Mouse (Mus musculus) lung, embryonic 14.5 days (tissue): ENCODE results near the gene H3f3b. TPM values are rescaled to one million over a fixed set of nuclear protein-coding genes. Genes with fewer than 3 reads are reported as not detected.

Source experiments
- ATAC-seq: fragments of 200-750 bp; cut with Nextera tagmentation; 2 replicates; pipeline ENCODE4 v1.8.0; 2017; ENCODE audit warnings: mild to moderate bottlenecking, moderate TSS enrichment, moderate library complexity; ENCODE audit not compliant: insufficient read depth
- DNase-seq: peaks from one replicate; pipeline ENCODE4 v3.0.0-alpha.2; 2015
- H3K27ac ChIP-seq: fragments of 300-500 bp; sonication (generic); 2 replicates; pipeline ENCODE4 v1.5.1; 2014; ENCODE audit warnings: low read depth, mild to moderate bottlenecking, moderate library complexity
- H3K27me3 ChIP-seq: fragments of 300-500 bp; sonication (generic); 2 replicates; pipeline ENCODE4 v1.6.1; 2014; ENCODE audit warnings: low read length, control low read depth; ENCODE audit not compliant: insufficient read depth
- H3K36me3 ChIP-seq: fragments of 300-500 bp; sonication (generic); 2 replicates; pipeline ENCODE4 v1.6.1; 2014; ENCODE audit warnings: control low read depth; ENCODE audit not compliant: insufficient read depth
- H3K4me1 ChIP-seq: fragments of 300-500 bp; sonication (generic); 2 replicates; pipeline ENCODE4 v1.6.1; 2014; ENCODE audit warnings: antibody characterized with exemption, control low read depth; ENCODE audit not compliant: insufficient read depth
- H3K4me2 ChIP-seq: fragments of 300-500 bp; sonication (generic); 2 replicates; pipeline ENCODE4 v1.6.1; 2014; ENCODE audit warnings: mild to moderate bottlenecking
- H3K4me3 ChIP-seq: fragments of 300-500 bp; sonication (generic); 2 replicates; pipeline ENCODE4 v1.5.1; 2014; ENCODE audit warnings: low read depth, low read length
- H3K9ac ChIP-seq: fragments of 300-500 bp; sonication (generic); 2 replicates; pipeline ENCODE4 v1.6.1; 2014
- H3K9me3 ChIP-seq: fragments of 300-500 bp; sonication (generic); 2 replicates; pipeline ENCODE4 v1.6.1; 2016; ENCODE audit warnings: low read depth, low read length, control low read depth
- CTCF ChIP-seq: IDR thresholded peaks from 2 replicates; pipeline ENCODE4 v1.5.1; 2016; ENCODE audit warnings: antibody characterized with exemption, low read depth
- WGBS: fragments of 180-500 bp; shearing (Covaris S2); extraction: QIAGEN DNeasy Blood & Tissue Kit; methylation state at CpG from one replicate; pipeline ENCODE4 v1.1.7; 2014; 5-methylcytosine and 5-hydroxymethylcytosine counted together
- polyA plus RNA-seq: library from polyadenylated mRNA; unstranded; fragments of >200 nt; fragmentation: Nextera tagmentation; extraction: Ambion mirVana; gene quantifications from 2 replicates; pipeline ENCODE4 v1.2.1, GENCODE M21; 2014

Gene H3f3b
- polyA plus RNA-seq, 1 experiment from 2014 or later, result 1,851 TPM

DNA sequence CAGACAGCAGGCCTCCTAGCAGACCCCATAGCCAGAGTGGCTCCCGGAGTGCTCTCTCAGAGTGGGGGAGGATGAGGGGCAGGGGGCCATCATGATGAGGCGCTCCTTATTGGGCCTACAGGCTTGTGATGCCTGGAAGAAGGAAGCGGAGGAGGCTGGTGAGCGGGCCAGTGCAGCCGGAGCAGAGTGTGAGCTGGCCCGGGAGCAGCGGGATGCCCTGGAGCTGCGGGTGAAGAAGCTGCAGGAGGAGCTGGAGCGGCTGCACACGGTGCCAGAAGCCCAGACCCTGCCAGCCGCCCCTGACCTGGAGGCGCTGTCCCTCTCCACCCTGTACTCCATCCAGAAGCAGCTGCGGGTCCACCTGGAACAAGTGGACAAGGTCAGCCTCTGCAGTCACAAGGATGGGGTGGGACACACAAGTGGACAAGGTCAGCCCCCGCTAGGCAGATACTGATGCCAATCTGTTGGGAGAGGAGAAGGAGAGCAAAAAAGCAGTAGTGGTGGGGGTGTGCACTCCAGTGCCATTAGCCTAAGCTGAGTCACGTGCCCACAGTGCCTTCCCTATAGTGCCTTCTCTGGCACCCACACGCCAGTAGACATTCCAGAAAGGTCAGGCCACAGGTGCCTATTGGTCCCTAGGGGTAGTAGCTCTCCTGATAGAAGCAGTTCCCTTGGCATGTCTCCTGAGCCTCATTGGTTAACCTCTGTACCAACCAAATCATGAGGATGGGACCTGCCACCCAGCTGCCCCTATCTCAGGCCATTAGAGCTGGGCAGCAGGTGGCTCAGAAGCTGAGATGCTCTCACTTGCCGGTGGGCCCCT is 31.3 kb upstream of the H3f3b start:
- H3K36me3 ChIP-seq, result peaks cover 91% of the 10 kb centered on the region
- DNase-seq (no peak), ATAC-seq (no peak)
- WGBS, result 90% methylated on average over 17 of the region's 17 CpGs
- H3K9me3 ChIP-seq, result no peaks in the 10 kb centered on the region
- no peak for TF ChIP-seq CTCF
- no peaks in the 10 kb centered on the region for H3K4me1 ChIP-seq
- no peaks in the 10 kb centered on the region for H3K27me3 ChIP-seq
- no peak overlapping the region for H3K9ac ChIP-seq
- no peak overlapping the region for H3K4me2 ChIP-seq
- H3K27ac ChIP-seq, result no peak overlapping the region
- H3K4me3 ChIP-seq, result no peak overlapping the region

GRCm38 (mm10) chr11:116058022-116058614 is 30.4 kb upstream of the H3f3b start:
- H3K4me1 ChIP-seq, result no peaks in the 10 kb centered on the region
- H3K4me3 ChIP-seq, result no peak overlapping the region
- H3K4me2 ChIP-seq, result no peak overlapping the region
- 70% methylated on average over 12 of the region's 12 CpGs for WGBS
- DNase-seq (peak; percentile 27), ATAC-seq (no peak)
- H3K27ac ChIP-seq, result no peak overlapping the region
- no peaks in the 10 kb centered on the region for H3K9me3 ChIP-seq
- peaks cover 100% of the 10 kb centered on the region for H3K36me3 ChIP-seq
- no peak for TF ChIP-seq CTCF
- no peak overlapping the region for H3K9ac ChIP-seq
- no peaks in the 10 kb centered on the region for H3K27me3 ChIP-seq

- Histone ChIP-seq H3K4me2 (no peak overlapping the region), H3K27ac (no peak overlapping the region), H3K9me3 (no peaks in the 10 kb centered on the region), H3K4me3 (no peak overlapping the region), H3K9ac (no peak overlapping the region), H3K36me3 (peaks cover 100% of the 10 kb centered on the region), H3K27me3 (no peaks in the 10 kb centered on the region), H3K4me1 (no peaks in the 10 kb centered on the region)
- DNase-seq (no peak), ATAC-seq (no peak)
- no peak for TF ChIP-seq CTCF
- 69% methylated on average over 4 of the region's 4 CpGs for WGBS
Measured at GRCm38 (mm10) chr11:116057237-116057881, 29.6 kb upstream of the H3f3b start.

GRCm38 (mm10) chr11:116055873-116056272 is 28.1 kb upstream of the H3f3b start:
- no peaks in the 10 kb centered on the region for H3K9me3 ChIP-seq
- no peak overlapping the region for H3K4me2 ChIP-seq
- peaks cover 100% of the 10 kb centered on the region for H3K36me3 ChIP-seq
- no peak overlapping the region for H3K9ac ChIP-seq
- DNase-seq, result no peak
- 92% methylated on average over 11 of the region's 11 CpGs for WGBS
- no peaks in the 10 kb centered on the region for H3K27me3 ChIP-seq
- no peak for TF ChIP-seq CTCF
- ATAC-seq, result no peak
- H3K4me3 ChIP-seq, result no peak overlapping the region
- H3K4me1 ChIP-seq, result no peaks in the 10 kb centered on the region
- no peak overlapping the region for H3K27ac ChIP-seq

DNA sequence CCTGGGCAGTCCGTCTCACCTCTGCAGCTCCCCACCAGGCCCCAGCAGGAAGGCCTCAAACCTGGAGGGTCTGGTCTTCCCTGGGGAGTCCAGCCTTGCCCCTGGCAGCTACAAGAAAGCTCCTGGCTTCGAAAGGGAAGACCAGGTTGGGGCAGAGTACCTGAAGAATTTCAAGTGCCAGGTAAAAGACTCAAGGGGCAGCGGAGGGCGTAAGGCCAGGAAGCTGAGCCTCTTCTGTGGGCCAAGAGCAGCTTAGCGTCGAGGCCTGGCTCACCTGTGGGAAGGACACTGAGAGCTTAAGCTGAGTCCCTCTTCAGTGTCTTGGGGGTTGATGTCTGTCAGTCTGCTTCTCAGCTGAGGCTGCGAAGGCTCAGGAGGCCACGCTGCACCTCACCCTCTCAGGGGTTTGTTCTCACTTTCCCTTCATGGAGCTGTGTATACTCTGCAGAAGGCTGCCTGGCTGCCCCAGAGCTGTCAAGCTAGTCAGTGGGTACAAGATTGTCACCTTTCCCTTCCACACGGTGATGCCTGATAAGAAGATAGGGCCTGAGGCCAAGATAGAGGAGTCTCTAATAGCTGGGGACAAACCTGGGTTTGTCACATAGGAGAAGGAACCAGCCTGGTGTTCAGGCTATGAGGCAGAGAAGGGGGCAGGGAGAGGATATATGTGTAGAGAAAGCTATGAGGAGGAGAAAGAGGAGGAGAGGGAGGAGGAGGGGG is 25.9 kb upstream of the H3f3b start:
- H3K27me3 ChIP-seq, result no peaks in the 10 kb centered on the region
- H3K9me3 ChIP-seq, result peaks cover 5% of the 10 kb centered on the region; the same call in 1 of the 2 replicates
- H3K36me3 ChIP-seq, result peaks cover 100% of the 10 kb centered on the region
- no peak overlapping the region for H3K4me3 ChIP-seq
- 74% methylated on average over 9 of the region's 9 CpGs for WGBS
- no peaks in the 10 kb centered on the region for H3K4me1 ChIP-seq
- no peak overlapping the region for H3K4me2 ChIP-seq
- ATAC-seq (no peak), DNase-seq (no peak)
- no peak overlapping the region for H3K27ac ChIP-seq
- H3K9ac ChIP-seq, result no peak overlapping the region
- no peak for TF ChIP-seq CTCF

DNA sequence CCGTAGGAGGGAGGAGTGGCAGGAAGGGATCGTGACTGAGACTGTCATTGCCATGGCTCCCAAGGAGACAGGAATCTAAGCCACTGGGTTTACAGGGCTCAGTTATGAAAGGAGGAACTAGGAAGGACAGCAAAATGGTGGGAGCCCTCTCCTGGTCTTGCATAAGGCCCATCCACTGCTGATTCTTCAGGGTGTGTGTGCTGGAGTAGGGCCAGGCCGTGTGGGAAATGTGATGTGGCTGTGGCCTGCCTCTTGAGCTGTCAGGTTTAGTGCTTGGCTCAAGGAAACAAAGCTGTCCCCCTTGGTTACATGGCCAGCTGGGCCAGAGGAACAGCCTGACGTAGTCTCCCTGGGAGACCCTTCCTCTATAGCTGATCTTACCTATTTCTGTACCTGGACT is 22.4 kb upstream of the H3f3b start:
- Histone ChIP-seq H3K9ac (no peak overlapping the region), H3K27ac (no peak overlapping the region), H3K27me3 (no peaks in the 10 kb centered on the region), H3K4me1 (no peaks in the 10 kb centered on the region), H3K9me3 (peaks cover 5% of the 10 kb centered on the region; the same call in 1 of the 2 replicates), H3K36me3 (peaks cover 99% of the 10 kb centered on the region), H3K4me2 (no peak overlapping the region), H3K4me3 (no peak overlapping the region)
- WGBS, result 74% methylated on average over 4 of the region's 4 CpGs
- ATAC-seq (no peak), DNase-seq (no peak)
- no peak for TF ChIP-seq CTCF

- H3K4me3 ChIP-seq, result no peak overlapping the region
- WGBS, result 68% methylated on average over 2 of the region's 2 CpGs
- no peaks in the 10 kb centered on the region for H3K27me3 ChIP-seq
- no peaks in the 10 kb centered on the region for H3K4me1 ChIP-seq
- H3K27ac ChIP-seq, result no peak overlapping the region
- H3K9me3 ChIP-seq, result peaks cover 5% of the 10 kb centered on the region; the same call in 1 of the 2 replicates
- no peak for TF ChIP-seq CTCF
- no peak overlapping the region for H3K9ac ChIP-seq
- H3K36me3 ChIP-seq, result peaks cover 99% of the 10 kb centered on the region
- no peak overlapping the region for H3K4me2 ChIP-seq
- ATAC-seq (no peak), DNase-seq (no peak)
Measured at GRCm38 (mm10) chr11:116049610-116050009, 21.8 kb upstream of the H3f3b start.
